Mouse (Mus musculus): ENCODE data around the gene Gm21992.
A peak's percentile ranks its signal among the peaks of the same experiment; 100 is the strongest.

DNA sequence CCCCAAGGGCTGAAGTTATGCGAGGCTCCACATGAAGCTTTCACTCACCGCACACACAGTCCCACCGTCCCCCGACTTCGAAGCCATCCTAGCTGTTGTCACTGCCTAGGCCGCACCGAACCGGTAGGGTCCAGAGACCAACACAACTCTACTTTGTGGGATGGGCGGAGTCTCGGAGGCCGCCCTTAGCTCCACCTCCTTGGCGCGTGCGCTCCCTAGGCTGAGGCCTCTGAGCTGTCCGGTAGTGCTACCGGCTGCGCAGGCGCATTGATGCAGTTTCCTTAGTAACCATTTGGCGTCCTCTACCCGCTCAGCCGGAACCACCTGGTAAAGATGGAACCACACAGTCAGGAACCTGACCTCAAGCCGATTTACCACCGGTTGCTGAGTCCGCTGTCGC lies 27.7 kb upstream of the Gm21992 start, which contains the start of the genes Ccs and Ccdc87:
- TF ChIP-seq CTCF (IDR thresholded peaks at IDR 0.05; ENCODE audit: low read depth, low read length) (no peak), POLR2A (IDR thresholded peaks at IDR 0.05; ENCODE audit: insufficient read depth, low read length) (peak; percentile 65), EP300 (IDR thresholded peaks at IDR 0.05; ENCODE audit: insufficient read depth, low read depth, low read length) (peak; percentile 29; the same call in 1 of the 2 replicates)

All from ES-Bruce4 (cell line).